Mouse (Mus musculus): ENCODE results near the gene Gpc5. TPM values are rescaled to one million over a fixed set of nuclear protein-coding genes. Genes with fewer than 3 reads are reported as not detected.

Gene Gpc5
- total RNA-seq, 2 experiments from 2014 or later = 37.8 to 38.6 TPM

DNA sequence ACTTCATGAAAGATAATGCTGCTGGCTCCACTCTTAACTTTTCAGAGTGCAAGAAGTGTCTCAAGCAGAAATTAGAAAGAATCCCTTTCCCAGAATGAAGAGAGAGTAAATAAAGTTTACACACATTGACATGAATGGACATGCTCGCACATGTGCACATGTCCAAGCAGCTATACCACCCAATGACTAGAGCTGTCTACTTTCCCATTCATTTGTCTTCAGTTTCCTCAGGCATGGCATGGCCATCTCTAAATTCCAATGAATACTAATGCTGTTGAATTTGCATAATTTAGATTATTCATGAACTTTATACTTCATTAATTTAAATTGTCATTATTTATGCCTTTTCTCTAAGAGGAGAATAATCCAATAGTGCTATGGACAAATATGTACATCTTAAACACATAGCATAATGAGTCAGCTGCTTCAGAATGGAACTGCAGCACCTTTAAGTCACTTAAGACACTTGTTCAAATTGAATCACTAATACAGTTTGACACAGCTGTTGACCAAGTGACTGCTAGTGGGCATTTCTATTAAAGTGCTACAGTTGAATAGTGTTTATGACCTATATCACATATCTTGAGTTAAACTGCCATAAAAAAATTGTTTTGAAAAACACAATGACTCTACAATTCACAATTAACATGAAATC is 752.9 kb downstream of the Gpc5 start:
- no peak for DNase-seq

DNA sequence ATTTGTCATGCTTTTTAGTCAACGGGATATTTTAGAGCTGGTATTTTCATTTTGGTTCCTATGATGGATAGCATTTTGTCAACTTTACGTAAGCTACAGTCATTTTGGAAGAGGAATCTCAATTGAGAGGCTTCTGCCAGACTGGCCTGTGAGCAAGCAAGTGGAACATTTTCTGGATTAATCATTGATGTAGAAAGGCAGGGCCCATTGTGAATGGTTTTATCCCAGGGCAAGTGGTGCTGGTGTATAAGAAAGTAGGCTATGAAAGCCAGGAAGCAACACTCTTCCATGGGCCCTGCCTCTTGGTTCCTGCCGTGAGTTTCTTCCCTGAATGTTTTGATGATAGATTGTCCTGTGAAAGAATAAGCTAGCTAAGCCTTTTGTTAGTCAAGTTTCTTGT is 777.1 kb downstream of the Gpc5 start:
- DNase-seq = no peak

DNA sequence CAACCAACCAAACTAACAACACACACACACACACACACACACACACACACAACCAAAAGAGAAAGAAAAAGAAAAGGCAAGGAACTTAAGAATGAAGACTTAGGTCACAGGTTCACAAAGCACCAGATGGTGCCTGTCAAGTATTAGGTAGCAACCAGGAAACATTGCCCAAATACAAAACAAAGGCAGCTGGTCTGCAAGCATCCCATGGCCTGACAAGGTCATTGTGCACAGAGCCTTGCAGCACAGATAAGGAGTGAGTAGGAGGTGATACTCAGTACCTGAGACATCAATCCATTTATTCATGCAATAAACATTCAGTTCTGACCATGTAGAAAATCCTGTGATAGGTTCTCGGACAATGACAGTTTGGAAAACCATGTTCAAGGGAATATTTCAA is 884.0 kb downstream of the Gpc5 start:
- DNase-seq = no peak

DNA sequence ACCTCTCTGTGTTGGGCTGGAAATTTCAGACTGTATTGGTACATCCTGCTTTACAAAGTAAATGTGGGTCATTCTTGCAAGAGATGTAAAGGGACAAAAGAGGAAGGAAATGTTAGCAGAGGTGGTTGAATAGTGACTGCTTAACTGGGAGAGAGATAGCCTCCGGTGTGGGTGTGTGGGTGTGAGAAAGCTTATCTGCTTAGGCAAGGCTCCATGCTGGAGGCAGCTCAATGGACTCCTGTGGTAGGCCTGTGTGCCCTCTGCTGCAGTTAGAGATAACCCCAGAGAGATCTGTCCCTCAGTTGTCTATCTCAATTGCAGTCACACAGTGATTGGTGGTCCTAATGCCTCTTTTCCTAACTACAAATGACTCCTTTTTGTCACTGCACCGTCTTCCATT is 887.2 kb downstream of the Gpc5 start:
- no peak for DNase-seq

DNA sequence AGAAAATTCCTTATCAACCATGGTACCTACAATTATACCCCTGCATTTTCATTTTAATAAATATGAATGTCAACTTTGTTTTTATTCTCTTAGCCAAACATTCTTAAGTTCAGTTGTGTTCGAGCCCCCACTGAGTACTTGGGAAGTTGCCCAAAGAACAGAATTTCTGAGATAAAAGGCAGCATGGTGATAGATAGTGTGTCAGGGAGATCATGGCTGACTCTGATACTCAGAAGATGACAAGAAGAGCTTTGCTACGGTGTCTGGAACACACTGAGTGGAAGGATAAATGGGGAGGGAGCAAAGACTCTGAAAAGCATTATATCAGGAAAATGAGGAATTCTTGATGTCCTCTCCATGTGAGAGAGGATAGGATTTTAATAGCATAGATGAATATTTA is 898.7 kb downstream of the Gpc5 start:
- no peak for DNase-seq

DNA sequence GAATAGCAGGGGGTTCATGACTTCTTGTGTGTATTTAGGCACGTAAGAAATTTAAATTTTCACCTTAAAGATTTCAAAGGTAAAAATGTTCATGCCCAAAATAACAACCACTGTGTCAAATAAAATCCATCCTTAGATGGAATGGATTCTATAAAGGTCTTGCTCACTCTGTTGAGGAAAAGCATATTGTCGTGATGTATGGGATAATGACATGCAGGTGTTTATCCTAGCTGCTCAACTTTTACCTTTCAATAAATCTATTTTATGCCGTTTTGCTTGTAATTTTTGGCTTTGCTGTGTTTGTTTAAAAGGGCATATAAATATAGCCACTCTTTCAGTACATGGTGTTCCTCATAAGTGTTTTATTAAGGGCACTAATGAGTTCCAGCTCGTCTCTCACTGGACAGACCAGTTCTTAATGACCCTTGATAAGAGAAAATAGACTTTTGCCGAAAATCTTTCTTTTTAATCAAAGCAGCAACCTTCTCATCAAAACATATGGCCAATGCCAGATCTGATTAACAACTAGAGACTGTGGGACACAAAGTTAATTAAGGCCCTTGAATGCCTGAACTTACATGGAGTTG is 901.6 kb downstream of the Gpc5 start:
- no peak for DNase-seq

DNA sequence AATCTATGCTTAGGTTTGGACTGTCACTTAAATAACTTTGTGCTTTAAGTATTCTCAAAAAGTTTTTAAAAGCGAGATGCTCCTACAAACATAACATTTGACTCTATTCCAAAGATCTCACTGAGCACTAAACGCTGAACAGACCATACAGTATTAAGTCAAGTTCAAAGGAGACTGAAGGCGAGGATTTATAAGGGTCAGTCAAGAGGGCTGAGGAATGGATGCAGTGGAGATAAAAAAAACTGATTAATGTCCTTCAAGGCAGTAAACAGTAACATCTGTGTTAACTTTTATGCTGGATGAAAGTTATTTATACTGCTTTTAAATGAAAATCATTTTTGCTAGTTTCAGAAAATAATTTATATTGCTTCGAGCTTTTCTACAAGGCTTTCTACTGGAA is 906.9 kb downstream of the Gpc5 start:
- no peak for DNase-seq

DNA sequence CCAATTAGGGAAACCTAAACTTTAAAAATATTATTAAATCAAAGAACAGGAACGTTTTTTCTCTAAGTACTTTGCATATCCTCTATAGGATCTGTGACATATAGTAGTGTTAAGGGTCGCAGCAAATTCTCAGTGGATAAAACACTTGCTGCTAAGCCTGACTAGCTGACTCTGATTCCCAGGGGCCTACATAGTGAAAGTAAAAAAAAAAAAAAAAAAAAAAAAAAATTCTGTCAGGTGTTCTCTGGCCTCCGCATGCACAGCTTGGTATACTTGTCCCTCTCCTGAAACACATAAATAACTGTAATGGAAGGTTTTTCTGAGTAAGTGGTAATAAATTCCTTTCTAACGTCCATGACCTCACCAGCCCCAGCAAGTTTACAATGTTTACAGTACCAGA is 995.0 kb downstream of the Gpc5 start:
- DNase-seq = no peak

DNA sequence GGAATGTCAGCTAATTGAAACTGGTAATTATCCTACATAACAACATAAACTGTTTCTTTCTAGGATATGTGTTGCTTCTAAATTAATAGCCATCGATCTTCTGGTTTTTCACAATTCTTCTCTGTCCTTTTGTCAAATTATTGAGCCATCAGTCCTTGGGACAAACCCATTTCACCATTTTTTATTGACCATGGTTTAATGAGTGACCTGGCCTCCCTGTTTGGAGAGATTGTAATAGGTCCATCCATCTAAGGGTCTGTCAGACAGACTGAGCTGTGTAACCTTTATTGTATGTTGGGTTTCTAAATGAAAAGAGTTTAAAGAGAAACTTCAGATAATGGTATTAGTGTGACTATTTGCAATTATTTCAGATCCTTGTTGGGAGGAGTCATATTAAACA is 1035.9 kb downstream of the Gpc5 start:
- no peak for DNase-seq

DNA sequence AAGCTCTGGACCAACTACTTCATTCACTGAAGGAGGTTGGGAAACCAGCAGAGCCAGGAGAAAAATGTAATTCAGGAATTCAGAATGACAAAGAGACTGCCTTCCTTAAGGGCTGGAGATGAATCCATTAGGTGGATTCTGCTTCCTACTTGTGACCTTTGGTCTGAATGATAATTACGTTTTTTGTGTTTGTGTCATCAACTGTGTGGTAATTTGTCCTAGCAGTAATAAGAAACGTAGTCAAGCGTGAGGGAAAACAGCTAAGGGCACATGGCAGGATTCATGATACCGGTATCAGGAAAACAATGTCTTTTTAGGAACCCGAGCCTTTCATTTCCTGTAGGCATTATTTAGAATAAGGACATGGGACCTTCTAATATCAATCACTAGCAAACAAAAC is 1045.3 kb downstream of the Gpc5 start:
- no peak for DNase-seq

DNA sequence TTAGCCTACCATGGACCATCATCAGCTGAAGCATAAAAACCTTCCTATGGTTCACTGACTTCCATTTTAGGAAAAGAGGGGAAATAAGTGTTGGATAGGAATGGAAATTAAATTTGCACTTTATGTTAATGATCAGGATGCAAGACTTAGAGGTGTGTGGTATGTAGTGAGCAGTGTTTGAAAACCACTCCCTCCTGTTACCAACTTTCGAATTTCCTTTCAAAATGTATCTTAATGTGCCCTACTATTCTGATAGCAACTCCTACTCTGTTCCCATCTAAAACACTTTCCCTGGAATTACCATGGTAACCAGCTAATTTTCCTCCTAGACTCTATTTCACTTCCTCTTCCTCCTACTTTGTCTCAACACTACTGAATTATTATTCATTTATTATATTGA is 1045.8 kb downstream of the Gpc5 start:
- DNase-seq = no peak

DNA sequence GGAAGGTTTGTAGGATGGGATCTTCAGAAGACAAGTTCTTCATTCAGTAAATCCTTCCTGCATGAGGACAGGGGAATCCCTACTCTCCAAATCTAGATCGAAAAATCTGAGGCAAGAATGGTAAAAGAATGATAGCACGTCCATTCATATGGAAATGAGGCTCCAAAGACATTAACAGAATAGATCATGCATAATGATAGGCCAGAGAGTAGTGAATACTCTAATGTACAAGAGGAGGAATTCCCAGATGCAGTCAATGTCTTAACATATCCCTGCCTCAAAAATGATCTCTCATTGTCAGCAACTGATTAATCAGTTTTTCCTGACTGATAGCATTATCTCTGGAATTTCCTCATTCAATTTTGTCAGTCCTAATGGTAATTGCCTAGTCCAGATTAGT is 1070.6 kb downstream of the Gpc5 start:
- no peak for DNase-seq

DNA sequence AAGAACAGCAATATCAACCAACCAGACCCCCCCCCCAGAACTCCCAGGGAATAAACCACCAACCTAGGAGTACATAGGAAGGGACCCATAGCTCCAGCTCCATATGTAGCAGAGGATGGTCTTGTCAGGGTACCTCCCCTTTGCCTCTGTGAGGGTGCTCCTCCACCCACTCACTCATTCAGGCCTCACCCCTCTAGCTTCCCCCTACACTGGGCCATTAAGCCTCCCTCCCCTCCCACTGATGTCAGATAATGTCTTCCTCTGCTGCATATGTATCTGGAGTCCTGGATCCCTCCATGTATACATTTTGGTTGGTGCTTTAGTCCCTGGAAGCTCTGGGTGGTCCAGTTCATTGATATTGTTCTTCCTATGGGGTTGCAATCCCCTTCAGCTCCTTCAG is 1075.4 kb downstream of the Gpc5 start:
- DNase-seq = no peak

DNA sequence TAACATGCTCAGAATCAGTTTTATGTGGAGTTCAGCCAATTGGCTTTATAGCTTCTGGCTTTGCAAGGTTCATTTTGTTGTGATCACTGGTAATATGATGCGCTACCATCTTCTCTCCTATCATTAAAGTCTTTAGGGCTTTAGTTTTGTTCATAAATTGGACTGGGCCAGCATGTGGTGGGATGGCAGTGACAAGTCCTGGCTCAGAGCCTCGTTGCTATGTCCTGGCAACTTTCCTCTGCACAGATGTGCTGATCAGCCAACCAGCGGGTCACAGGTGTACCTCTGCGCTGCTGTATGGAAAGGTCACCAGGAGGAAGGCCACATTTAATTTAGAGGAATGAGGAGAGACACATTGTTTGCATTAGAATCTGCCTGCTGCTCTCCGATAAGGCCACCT is 1077.1 kb downstream of the Gpc5 start:
- no peak for DNase-seq

DNA sequence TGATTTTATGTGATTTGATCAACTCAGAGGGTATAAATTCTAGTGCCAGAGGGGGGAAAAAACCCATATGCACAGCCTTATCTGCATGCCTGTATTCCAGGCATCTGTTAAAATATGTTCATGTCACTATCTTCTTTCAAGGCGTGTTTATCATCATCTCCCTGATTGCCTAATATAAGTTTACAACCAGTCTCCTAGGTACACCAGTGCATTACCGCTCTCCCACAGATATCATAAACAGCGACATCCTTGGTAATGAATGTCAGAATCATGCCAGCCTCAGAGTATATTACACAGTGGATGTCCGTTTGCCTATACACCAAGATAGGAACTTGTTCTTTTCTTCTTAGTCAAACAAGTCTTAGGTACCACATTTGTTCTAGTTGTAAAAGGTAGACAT is 1095.0 kb downstream of the Gpc5 start:
- no peak for DNase-seq

DNA sequence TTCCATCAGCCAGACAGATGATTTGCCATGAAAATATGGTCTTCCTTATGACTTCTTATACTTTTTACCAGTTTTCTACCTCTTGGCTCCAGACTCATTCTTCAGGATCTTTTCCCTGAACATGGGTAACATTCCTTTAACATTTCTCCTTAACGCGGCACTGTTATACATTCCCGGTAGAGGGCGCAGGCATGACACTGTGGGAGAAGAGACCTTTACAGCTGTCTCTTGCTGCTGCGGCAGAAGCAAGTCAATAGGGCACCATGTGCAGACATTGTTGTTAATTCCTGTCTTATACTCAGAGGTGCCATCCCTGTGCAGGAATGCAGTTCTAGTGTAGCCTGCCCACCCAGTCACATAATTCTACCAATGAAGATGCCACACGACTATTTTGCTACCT is 1115.0 kb downstream of the Gpc5 start:
- DNase-seq = no peak

DNA sequence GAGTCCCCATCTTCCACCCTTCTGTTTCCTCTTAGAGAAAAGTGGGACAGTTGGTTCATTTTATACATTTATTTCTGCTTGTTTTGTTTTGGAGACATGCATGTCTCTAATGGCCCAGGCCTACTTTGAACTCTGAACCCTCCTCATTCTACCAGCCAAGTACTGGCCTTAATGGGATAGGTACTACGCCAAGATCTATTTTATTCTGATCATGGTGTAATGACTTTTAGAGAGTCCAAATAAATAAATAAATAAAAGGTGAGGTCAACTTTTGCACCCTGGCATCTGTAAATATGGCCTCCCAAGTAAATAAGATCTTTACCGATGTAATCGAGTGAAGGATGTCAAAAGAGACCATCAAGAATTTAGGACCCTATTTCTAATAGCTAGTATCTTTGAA is 1116.6 kb downstream of the Gpc5 start:
- DNase-seq = no peak

DNA sequence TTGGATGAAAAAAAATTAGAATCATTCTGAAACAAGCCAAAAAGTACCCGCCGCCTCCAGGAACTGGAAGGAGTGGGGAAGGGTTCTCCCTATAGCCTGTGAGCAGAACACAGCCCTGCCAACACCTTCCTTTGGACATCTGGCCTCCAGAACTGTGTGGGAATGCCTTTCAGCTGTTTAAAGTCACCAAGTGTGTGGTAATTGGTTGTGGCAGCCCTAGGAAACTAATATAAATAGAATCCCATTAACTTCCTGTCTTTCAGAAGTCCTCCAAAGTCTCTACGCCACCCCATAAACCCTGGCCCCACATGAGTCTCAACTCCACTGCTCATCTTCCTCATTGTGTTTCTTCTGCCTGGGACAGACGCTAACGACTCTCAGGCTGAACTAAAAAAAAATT is 1117.0 kb downstream of the Gpc5 start:
- no peak for DNase-seq

DNA sequence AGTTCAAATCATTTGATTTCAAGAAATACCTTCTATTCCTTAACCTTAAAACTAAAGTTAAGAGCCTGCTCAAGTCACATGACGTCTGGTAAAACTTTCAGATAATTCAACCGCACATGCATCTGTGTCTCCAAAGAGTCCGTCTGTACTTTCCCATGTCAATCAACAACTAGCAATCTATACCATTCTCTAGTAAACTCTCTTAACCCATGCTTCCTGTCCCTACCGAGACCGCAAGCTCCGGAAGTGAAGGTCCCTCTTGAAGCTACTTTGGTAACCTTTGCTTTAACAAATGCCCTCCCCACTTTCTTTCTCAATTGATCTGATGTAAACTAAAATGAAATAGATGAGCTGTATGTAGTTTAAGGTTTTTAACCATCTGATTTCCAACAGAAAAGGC is 1118.3 kb downstream of the Gpc5 start:
- DNase-seq = no peak

DNA sequence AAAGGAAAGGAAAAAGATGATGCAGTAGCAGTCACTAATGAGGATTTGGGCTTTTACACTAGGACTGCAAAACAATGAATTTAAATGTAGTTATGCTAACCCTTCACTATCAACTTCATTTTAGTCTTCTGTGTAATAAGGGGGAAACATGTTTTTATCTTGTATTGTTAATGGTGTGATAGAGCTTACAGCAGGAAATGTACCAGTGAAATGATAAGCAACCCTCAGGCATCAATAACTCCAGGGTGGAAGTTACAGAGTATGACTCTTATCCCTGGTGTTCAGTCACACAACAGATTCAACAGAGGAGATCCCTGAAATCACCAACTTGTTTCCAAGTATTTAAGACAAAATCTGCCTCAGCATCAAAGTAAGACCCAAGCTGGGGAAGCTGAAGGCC is 1120.0 kb downstream of the Gpc5 start:
- DNase-seq = no peak

DNA sequence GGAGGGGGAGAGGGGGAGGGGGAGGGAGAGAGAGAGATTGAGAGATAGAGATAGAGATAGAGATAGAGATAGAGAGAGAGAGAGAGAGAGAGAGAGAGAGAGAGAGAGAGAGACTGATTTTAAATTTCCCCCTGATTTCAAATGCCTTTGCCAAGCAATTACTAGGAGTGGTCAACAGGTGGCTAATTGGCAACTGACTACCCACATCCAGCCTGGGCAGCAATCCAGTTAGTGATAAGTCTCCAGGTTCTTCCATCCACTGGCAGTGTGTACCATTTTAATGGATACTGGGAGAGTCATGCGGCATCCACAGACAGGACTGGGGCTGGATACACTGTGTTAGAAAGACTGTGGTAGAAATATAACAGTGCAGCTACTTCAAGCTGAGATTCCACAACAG is 1166.1 kb downstream of the Gpc5 start:
- no peak for DNase-seq

DNA sequence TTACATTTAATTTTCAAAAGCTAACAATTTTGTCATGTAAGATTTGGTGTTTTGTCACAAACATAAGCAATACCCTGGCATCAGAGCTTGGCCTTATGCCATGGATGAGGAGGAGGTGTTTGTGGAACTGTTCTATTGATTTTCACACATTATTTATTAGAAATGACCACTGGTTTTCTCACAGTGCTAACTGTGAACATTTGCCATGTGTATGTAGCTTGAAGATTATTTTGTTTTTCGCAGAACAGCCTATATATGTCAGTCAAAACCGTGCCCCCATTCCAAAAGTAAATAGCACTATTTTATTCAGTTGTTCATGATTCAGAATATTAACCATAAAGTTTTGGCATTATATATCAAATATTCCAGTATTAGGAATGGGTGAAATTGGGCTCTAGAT is 1216.5 kb downstream of the Gpc5 start:
- DNase-seq = no peak

DNA sequence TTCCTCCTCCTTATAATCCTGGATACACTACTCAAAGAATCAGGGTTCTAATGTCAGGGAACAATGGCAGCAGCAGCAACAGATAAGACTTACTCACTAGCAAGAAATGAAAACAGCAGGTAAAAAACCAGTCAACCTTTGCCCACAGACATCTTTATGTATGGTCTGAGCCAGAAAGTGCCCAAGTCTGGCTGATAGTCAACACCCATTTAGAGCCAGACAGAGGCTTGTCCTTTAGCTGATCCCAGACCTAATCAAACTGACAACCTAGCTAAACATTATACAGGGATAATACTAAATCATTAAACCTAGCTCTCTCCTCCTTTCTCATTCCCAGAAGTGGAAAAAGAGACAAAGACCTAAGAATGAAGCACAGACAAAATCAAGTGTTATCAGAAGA is 1225.5 kb downstream of the Gpc5 start:
- DNase-seq = no peak

DNA sequence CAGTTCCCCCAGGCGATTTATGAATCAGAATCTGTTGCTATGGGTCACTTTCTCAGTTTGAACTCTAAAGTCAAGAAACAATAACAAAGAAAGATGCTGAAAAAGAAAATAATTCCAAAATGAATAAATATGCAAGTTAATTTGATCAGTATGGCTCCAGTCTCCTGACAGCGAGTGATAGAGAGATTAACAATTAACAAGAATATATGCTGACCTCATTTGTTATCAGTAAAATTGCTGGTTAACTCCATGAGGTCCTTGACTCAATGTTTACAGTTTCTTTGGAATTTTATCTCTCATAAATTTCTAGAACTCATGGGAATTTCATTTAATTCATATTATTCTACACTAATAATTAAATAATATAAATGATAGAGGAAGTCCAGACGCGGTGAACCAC is 1244.2 kb downstream of the Gpc5 start:
- no peak for DNase-seq

DNA sequence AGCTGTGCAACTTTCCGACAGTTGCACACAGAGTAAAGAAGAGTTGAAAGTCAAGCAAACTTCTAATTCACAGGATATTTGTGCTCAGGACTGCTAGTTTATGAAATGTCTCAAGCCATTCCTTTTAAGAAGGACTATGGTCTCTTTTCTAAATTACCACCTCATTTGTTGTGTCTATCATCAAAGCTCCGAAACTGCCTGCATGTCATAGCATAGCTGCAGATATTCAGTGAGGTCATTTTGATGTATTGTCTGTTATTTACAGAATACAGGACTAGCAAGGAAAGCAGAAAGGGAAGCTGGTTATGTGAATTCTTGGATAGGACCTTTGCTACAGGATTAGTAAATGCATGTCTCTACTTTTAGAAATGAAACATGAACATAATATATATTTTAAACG is 1246.4 kb downstream of the Gpc5 start:
- DNase-seq = no peak

Measured in layer of hippocampus, postnatal 36 days (tissue).